Mouse (Mus musculus) kidney, adult 11 months (tissue): ENCODE measurements around the gene Aifm1.

ENCODE experiments used
- DNase-seq: peaks from one replicate; pipeline ENCODE4 v3.0.0; 2022

Gene Aifm1

DNA sequence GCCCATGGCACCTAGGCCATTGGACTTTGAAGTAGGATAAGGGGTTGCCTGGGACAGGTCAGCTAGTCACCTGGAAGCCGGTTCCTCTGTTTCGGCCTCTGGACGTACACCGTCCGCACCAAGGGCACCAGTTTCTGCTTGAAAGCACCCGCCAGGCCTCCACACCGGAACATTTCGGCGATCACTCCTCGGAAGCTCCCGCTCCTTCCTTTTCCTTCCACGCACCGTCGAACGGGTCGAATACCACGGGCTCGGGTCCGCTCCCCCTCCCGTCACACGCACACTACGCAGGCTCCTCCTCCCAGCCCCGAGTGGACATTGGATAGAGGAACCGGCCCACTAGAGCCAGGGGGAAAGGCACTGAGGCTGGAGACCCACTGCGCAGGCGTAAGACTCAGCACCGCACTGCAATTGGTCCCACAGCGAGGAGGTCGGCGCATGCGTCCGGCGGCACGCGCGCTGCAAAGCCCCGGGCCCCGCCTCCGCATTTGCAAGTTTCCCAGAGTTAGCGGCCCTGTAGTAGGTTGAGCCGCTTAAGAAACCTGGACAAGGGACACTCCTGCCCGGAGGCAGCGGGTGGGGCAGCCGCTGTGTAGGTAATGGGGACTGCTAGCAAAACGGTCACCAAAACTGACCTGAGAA is at the start of gene Aifm1:
TSS of gene Aifm1 (minus strand) at position 398 of the 642 bp plus-strand sequence.
- DNase-seq = peak; percentile 97

DNA sequence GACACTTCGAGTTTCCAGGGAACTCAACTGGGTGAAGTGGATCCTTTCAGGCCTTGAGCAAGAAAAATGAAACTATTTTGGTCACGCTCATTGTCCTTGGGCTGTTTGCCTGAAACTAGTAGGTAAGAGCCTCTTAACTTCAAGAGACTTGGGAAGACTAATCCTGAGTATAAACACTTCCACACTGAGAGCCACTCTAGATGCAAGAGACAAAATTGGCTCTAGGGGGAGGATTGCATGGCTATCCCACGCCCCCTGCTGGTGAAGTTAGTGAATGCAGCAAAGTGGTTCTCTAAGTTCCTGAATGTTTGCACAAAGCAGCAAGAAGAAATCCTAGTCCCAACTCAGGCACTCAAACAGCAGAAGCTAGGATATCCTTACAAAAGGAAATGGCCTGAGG is 18.8 kb upstream of the Aifm1 start:
- DNase-seq = peak; percentile 36

- DNase-seq = no peak
Observed at GRCm38 (mm10) chrX:48526435-48526834, 13.1 kb upstream of the Aifm1 start.

DNA sequence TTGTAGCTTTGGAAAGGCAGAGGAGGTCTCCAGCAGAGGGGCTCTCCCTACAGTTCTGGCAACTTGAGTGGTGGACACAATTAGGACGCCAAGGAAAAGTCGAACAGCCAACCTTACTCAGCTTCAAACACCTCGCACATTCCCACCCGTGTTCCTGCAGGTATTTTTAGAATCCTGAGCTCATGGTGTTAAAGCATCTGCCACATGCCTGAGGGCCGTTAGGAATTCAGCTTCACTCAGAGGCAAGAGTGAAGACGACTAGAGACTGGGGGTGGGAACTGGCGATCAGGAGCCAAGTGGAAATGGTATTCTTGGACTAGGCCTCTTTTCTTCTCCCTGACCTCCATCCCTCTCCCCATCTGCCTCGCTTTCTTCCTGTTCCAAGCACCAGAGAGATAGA is 12.5 kb upstream of the Aifm1 start:
- DNase-seq = no peak

GRCm38 (mm10) chrX:48525332-48525731 is 12.0 kb upstream of the Aifm1 start:
- no peak for DNase-seq

GRCm38 (mm10) chrX:48523512-48523911 is 10.1 kb upstream of the Aifm1 start:
- no peak for DNase-seq

DNA sequence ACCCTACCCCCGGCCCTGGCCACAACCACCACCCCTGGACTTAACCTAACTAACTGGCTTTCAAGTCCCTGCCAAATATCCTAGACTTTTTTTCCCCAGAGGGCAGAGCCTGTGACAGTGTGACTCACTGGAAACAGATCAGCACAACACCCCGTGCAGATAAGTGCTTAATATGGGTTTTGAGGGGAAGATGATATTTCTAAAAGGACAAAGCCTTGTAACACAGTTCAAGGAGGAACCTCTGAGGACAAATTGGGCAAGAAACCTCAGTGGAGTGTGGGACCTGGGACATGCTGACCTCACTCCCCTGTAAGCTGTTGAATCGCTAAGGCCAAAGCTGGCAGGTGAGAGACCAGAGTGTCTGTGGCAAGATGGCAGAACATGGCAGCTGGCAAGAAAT is 8.3 kb upstream of the Aifm1 start:
- DNase-seq = no peak

GRCm38 (mm10) chrX:48519549-48520085 is 6.3 kb upstream of the Aifm1 start:
- DNase-seq = no peak

DNA sequence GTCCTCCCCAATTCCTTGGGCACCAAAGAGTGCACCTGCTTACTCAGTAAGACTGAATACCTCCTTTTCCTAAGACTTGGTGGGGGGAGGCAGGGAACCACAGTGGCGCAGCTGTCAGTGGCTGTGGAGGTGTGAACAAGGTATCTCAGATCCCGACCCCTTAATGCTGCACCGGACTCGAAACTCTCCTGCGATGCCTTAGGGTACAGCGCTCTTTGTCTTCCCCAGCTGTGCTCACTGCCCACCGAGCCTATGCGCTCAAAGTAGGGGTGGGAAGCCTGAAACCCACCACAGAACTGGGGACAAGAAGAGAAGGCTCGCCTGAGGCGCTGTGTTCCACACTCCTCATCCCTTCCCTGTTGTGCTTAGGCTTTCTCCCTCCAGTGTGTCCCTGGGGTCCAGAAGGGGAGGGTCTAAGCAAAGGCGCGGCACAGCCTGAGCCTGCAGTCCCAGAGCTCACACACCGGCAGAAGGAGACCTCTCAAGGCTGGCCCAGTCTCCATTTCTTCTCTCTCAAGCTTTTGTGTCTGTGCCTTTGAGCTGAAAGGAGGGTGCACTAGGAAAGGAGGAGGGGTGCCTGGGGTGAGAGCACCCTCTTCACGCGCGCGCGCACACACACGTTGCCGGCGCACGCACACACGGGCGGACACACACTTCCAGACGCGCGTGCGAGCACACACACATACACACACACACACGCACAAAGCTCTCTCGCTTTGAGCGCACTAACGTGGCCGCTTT is 5.6 kb upstream of the Aifm1 start, which contains the start of gene Rab33a:
TSS of gene Rab33a (plus strand) at position 478 of the 741 bp plus-strand sequence.
- DNase-seq = no peak

DNA sequence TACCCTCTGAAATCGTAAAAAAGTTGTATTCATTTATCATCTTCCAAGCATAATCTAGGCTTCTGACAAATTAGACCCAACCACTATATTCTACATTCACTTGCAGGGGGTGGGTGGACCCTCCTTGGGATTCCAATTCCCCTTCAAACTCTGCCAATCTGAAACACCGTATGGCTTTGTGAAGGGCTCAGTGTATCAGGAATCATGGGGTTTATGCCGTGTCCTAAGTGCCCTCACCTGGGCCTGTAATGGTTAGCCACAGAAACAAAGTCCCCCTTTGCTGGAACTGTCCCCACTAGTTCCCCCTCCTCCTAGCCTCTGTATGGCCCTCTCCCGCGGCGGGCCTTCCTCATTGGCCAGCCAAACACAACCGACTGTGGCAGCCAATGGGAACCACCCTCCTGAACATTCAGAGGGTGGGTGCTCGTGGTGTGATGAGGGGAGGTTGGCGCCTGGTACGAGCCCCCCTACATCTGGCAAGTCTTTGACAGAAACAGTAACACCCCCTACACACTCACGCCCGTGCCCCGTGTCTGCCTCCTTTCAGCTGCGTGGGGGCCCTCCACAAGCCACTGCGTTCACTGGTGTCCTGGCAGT is 4.9 kb upstream of the Aifm1 start:
- DNase-seq = no peak

- no peak for DNase-seq
Observed at GRCm38 (mm10) chrX:48513824-48514223, 461 bp upstream of the Aifm1 start.

DNA sequence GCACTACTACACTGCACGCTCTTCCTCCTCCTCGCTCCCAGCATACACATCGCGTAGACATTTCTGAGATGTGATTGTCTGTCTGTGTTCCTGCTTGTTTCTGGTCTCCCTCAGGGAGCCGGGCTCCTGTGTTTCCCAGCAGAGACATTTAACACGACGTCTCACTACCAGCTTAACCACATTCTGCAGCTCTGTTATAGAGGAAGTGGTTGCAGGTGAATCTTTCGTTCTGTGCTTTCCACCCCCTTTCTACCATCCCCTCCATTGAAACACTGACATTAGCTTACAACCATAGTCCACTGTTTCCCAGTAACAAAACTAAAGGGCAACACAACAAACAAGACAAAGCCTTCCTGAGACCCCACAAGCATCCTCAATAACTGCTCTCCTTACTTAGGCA is 19.6 kb downstream of the Aifm1 start:
- no peak for DNase-seq

DNA sequence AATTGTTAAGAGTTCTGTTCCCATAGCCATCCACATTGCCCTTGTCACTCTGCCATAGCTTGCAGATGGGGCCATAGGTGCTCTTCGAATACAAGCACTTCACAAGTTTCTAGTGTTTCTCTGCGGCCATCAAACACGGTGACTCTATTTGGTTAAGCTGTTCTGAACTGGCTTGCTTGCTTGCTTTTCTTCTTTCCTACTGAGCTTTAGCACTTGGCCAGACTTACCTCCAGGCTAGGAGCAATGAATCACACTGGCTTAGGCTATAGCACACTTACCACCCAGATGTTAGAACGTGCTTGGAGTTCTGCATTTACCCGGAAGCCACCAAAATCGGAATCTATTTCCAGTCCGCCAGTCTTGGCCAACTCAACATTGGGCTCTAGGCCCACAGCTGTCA is 31.7 kb downstream of the Aifm1 start:
- DNase-seq = no peak

- no peak for DNase-seq
Observed at GRCm38 (mm10) chrX:48481095-48481494, 32.3 kb downstream of the Aifm1 start.

DNA sequence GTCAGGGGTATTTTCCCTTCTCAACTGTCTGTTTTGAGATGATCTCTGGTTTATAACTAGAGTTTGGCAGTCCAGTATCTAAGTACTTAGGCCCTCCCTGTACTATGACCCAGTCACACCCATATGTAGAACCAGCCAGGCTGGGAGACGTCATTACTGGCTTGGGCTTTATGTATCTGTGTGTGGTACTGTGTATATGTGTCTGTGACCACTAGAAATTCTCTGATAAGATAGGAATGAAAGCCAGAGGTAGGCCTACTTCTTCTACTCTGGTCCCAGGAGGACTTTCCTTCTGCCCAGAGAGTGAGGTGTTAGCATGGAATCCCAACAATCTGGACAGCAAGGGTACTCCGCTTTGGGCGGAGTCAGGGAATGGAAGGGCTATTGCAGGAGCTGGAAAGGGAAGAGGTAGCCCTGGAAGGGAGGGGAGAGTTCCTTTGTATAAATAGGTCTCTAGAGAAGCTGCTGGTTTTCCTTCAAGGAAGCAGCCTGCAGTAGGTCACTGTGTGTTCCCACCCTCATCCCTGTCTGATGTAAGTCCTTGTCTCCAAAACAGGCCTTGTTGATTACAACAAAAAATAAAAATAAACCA is 45.9 kb downstream of the Aifm1 start:
- DNase-seq = no peak

DNA sequence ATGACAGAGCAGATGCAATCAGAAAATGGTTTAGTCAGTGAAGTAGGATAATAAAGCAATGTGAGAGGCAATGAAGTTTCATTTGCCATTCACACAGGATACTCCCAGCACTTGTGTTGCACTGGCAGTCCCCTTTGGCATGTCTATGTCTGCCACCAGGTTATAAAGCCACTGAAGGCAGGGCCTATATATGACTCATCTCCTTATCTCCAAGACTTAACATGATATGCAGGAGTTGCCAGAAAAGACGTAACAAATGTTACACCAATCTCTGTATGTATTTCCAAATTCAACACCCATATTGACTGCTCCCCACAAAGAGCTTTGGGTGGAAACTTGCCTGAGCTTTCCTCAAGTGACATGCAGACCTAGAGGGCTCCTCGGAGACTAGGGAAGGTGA is 47.2 kb downstream of the Aifm1 start:
- no peak for DNase-seq

- no peak for DNase-seq
Observed at GRCm38 (mm10) chrX:48464436-48464835, 48.9 kb downstream of the Aifm1 start.

DNA sequence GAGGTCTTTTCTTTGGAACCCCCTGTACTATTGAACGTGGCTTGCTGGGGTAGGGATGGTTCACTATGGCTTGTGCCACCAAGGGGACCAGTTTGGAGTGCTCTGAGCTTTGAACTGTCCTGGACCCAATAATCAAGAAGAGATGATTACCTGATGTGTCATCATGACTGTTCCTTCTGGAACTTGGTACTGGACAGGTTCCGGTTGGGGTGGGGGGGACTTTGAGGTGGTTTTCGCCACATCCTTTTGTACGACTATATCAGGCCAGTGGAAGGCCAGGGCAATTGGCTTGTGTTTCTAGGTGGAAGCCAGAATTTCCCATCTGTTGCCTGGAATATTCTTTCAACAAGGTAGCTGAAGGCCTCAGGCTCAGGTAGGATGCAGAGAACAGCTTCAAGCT is 49.7 kb downstream of the Aifm1 start:
- DNase-seq = no peak

GRCm38 (mm10) chrX:48462754-48463507 is 50.4 kb downstream of the Aifm1 start, which contains the start of gene Elf4:
Gene Elf4 (minus strand): TSS chrX:48463132.
- DNase-seq = peak; percentile 14

DNA sequence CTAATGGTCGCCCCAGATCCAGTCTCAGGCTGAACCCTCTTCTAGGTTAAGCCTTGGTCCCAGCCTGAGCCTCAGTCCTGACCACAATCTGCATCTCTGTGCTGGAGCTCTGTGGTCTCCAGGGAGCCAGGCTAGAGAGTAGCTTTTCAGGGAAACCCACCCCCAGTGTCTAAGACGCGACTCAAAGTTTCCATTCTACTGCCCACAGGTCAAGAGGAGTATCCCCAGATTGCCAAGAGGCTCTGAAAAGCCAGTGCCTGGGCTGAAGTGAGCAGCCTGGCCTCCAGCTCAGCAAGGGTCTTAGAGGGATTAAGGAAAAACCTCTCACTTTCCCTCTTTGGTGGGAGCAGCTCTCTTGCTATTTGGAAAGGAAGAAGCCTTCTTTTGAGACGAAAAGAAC is 51.1 kb downstream of the Aifm1 start:
- DNase-seq = no peak

DNA sequence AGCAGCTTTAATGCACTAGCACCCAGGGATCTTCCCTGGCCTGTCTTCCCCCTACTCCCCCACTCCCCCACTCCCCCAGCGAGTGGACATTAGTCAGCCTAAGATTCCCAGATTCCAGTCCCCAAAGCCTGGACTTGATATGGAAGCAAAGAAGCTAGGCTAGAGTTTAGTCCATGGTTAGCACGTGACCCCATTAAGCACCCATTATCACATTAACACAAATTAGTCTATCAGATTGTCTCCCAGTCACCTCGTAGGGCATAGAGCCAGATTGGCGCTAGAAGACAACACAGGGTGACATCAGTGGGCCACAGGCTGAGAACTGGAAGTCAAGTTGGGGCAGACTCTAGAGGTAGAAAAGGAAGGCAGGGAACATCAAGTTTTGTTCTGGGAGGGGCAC is 52.4 kb downstream of the Aifm1 start:
- no peak for DNase-seq

- no peak for DNase-seq
Observed at GRCm38 (mm10) chrX:48460496-48460895, 52.9 kb downstream of the Aifm1 start.

GRCm38 (mm10) chrX:48456956-48457355 is 56.4 kb downstream of the Aifm1 start:
- no peak for DNase-seq
